Mouse (Mus musculus) natural killer cell, adult 2 months (primary cell): ENCODE data around the gene Eomes.

ENCODE experiments used
- DNase-seq, 2 experiments: peaks; one replicate each; pipeline ENCODE4 v3.0.0; 2022; ENCODE audit warnings: low spot score in 2 of 2

Gene Eomes

GRCm38 (mm10) chr9:118487636-118488035 is 9.6 kb downstream of the Eomes start:
- peak in 1 of 2 experiments; percentile 44 for DNase-seq

- DNase-seq, result peak; percentile 68 to 77
These were observed 10.3 kb downstream of the Eomes start for GRCm38 (mm10) chr9:118488138-118488895.

GRCm38 (mm10) chr9:118488896-118489578 is 11.0 kb downstream of the Eomes start:
- no peak for DNase-seq

GRCm38 (mm10) chr9:118489579-118490019 is 11.6 kb downstream of the Eomes start:
- DNase-seq, result peak; percentile 74 to 75

- DNase-seq, result no peak
These were observed 13.2 kb downstream of the Eomes start for GRCm38 (mm10) chr9:118491195-118491594.

GRCm38 (mm10) chr9:118492932-118493698 is 15.1 kb downstream of the Eomes start:
- DNase-seq, result no peak

GRCm38 (mm10) chr9:118494106-118494505 is 16.1 kb downstream of the Eomes start:
- DNase-seq, result no peak

GRCm38 (mm10) chr9:118495933-118496332 is 17.9 kb downstream of the Eomes start:
- no peak for DNase-seq

- no peak for DNase-seq
These were observed 18.9 kb downstream of the Eomes start for GRCm38 (mm10) chr9:118496952-118497351.

GRCm38 (mm10) chr9:118498061-118498460 is 20.0 kb downstream of the Eomes start:
- DNase-seq, result no peak

GRCm38 (mm10) chr9:118500963-118501362 is 23.0 kb downstream of the Eomes start:
- no peak for DNase-seq

- DNase-seq, result no peak
These were observed 26.6 kb downstream of the Eomes start for GRCm38 (mm10) chr9:118504656-118505055.

GRCm38 (mm10) chr9:118506020-118506403 is 28.0 kb downstream of the Eomes start, which contains the start of gene Golga4:
TSS of gene Golga4 (plus strand) at chr9:118506267.
- peak; percentile 68 to 81 for DNase-seq

GRCm38 (mm10) chr9:118506404-118507231 is 28.6 kb downstream of the Eomes start:
- DNase-seq, result peak; percentile 48 to 49

- no peak for DNase-seq
These were observed 29.5 kb downstream of the Eomes start for GRCm38 (mm10) chr9:118507552-118507951.

- DNase-seq, result no peak
These were observed 30.6 kb downstream of the Eomes start for GRCm38 (mm10) chr9:118508601-118509000.

GRCm38 (mm10) chr9:118510941-118511690 is 33.1 kb downstream of the Eomes start:
- DNase-seq, result no peak

- DNase-seq, result peak; percentile 51 to 61
These were observed 34.7 kb downstream of the Eomes start for GRCm38 (mm10) chr9:118512681-118513233.

- DNase-seq, result no peak
These were observed 37.5 kb downstream of the Eomes start for GRCm38 (mm10) chr9:118515476-118515875.

GRCm38 (mm10) chr9:118516162-118516561 is 38.1 kb downstream of the Eomes start:
- DNase-seq, result no peak
